Comparison of ENCODE assay signal across 14 mouse cellular contexts in genomic region chr1:165631136-165631535, GRCm38 (mm10). TPM values are rescaled to one million over a fixed set of nuclear protein-coding genes. Genes with fewer than 3 reads are reported as not detected.
DNase-seq lines count a peak whose midpoint lies in the region; ATAC-seq and TF ChIP-seq lines count a peak whose summit lies in the region.
"Had no signal": no experiment of that assay in that cellular context is flagged by ENCODE, and none has a peak within 500 bp of the region (broad histone marks: within the 10 kb centered on the region; RNA-seq: fewer than 3 reads in every experiment).

No protein-coding gene starts in this region.

- H3K4me3 ChIP-seq in kidney, embryonic 16.5 days (ENCODE audit: low read length): no peak overlapping the region
- no peak overlapping the region for H3K4me3 ChIP-seq in kidney, adult 2 months (ENCODE audit: insufficient read depth, low read depth, low read length)
- H3K4me3 ChIP-seq in neural tube, embryonic 13.5 days: no peak overlapping the region
- H3K4me3 ChIP-seq in stomach, postnatal 0 days (ENCODE audit: low read depth, low read length): peak overlapping the region; percentile 8; the same call in 1 of the 2 replicates
- H3K4me3 ChIP-seq: midbrain, embryonic 12.5 days had no signal

- peaks cover 3% of the 10 kb centered on the region; the same call in 1 of the 2 replicates for H3K36me3 ChIP-seq in kidney, embryonic 16.5 days (ENCODE audit: insufficient read depth, low read length)
- H3K36me3 ChIP-seq in kidney, adult 2 months (ENCODE audit: control insufficient read depth, insufficient read depth, low read length): no peaks in the 10 kb centered on the region
- H3K36me3 ChIP-seq in neural tube, embryonic 13.5 days: no peaks in the 10 kb centered on the region
- H3K36me3 ChIP-seq in stomach, postnatal 0 days (ENCODE audit: control insufficient read depth, insufficient read depth, low read length): no peaks in the 10 kb centered on the region
- H3K36me3 ChIP-seq: midbrain, embryonic 12.5 days had no signal

- no peak overlapping the region for H3K9ac ChIP-seq in kidney, embryonic 16.5 days (replicated peaks; ENCODE audit: low read length)
- no peak overlapping the region for H3K9ac ChIP-seq in neural tube, embryonic 13.5 days
- no peak overlapping the region for H3K9ac ChIP-seq in stomach, postnatal 0 days (ENCODE audit: low read length)
- H3K9ac ChIP-seq: forebrain, postnatal 0 days; liver, postnatal 0 days; midbrain, embryonic 12.5 days had no signal

- TF ChIP-seq EP300 in stomach, postnatal 0 days (optimal IDR thresholded peaks at IDR 0.05): no peak

- no peak overlapping the region for H3K27ac ChIP-seq in kidney, embryonic 16.5 days (ENCODE audit: low read length)
- no peak overlapping the region for H3K27ac ChIP-seq in kidney, adult 2 months (ENCODE audit: insufficient read depth, low read depth, low read length)
- H3K27ac ChIP-seq in neural tube, embryonic 13.5 days (replicated peaks): no peak overlapping the region
- H3K27ac ChIP-seq in stomach, postnatal 0 days (replicated peaks): no peak overlapping the region
- H3K27ac ChIP-seq: midbrain, embryonic 12.5 days had no signal

- TF ChIP-seq CTCF in kidney, adult 2 months (conservative IDR thresholded peaks at IDR 0.05; ENCODE audit: insufficient read depth, insufficient read length, low read depth, low read length): no peak
- no peak; the same call in 1 of the 2 replicates for TF ChIP-seq CTCF in stomach, postnatal 0 days (IDR thresholded peaks at IDR 0.05; ENCODE audit: low read depth)

- WGBS in kidney, embryonic 16.5 days: 73% methylated on average over 8 of the region's 8 CpGs
- 66% methylated on average over 8 of the region's 8 CpGs for WGBS in kidney, adult 2 months
- 81% methylated on average over 8 of the region's 8 CpGs for WGBS in neural tube, embryonic 13.5 days
- 52% methylated on average over 8 of the region's 8 CpGs for WGBS in stomach, postnatal 0 days

- H3K27me3 ChIP-seq in kidney, embryonic 16.5 days (ENCODE audit: insufficient read depth, low read length): no peaks in the 10 kb centered on the region
- H3K27me3 ChIP-seq in kidney, adult 2 months (replicated peaks; ENCODE audit: control insufficient read depth, insufficient read depth, low read length): no peaks in the 10 kb centered on the region
- no peaks in the 10 kb centered on the region for H3K27me3 ChIP-seq in neural tube, embryonic 13.5 days
- no peaks in the 10 kb centered on the region for H3K27me3 ChIP-seq in stomach, postnatal 0 days (ENCODE audit: control insufficient read depth, insufficient read depth, low read length)
- H3K27me3 ChIP-seq: midbrain, embryonic 12.5 days had no signal

- no peak for ATAC-seq in kidney, embryonic 16.5 days (ENCODE audit: low FRiP score, low TSS enrichment)
- ATAC-seq in neural tube, embryonic 13.5 days (ENCODE audit: low read depth): no peak
- ATAC-seq in stomach, postnatal 0 days (ENCODE audit: low FRiP score, low TSS enrichment): no peak
- ATAC-seq: forebrain, postnatal 0 days; liver, postnatal 0 days had no signal

- TF ChIP-seq POLR2A in kidney, adult 2 months (IDR thresholded peaks at IDR 0.05; ENCODE audit: low read depth, low read length): no peak

- no peak for DNase-seq in kidney, adult 2 months
- no peak for DNase-seq in neural tube, embryonic 10.5 days (ENCODE audit: extremely low spot score, low spot score)
- peak; percentile 69 to 74 for DNase-seq in cerebellum, postnatal 10 days
- no peak for DNase-seq in stomach, postnatal 0 days (ENCODE audit: low spot score)
- no peak for DNase-seq in testis, postnatal 14 days (ENCODE audit: low spot score)
- no peak for DNase-seq in right cerebral cortex, postnatal 14 days
- DNase-seq: forebrain, postnatal 0 days; gastrocnemius, postnatal 25 days; kidney, postnatal 4 days; liver, postnatal 0 days had no signal

- peak overlapping the region; percentile 21; the same call in 1 of the 2 replicates for H3K4me2 ChIP-seq in kidney, embryonic 16.5 days (replicated peaks; ENCODE audit: low read depth, low read length)
- peak overlapping the region; percentile 11 for H3K4me2 ChIP-seq in neural tube, embryonic 13.5 days
- peak overlapping the region; percentile 25 for H3K4me2 ChIP-seq in stomach, postnatal 0 days (replicated peaks; ENCODE audit: low read depth)
- H3K4me2 ChIP-seq: heart, embryonic 11.5 days; midbrain, embryonic 12.5 days had no signal

- H3K4me1 ChIP-seq in kidney, embryonic 16.5 days (ENCODE audit: insufficient read depth, low read length): peaks cover 63% of the 10 kb centered on the region
- peaks cover 12% of the 10 kb centered on the region; the same call in 1 of the 2 replicates for H3K4me1 ChIP-seq in kidney, adult 2 months (ENCODE audit: control insufficient read depth, insufficient read depth, low read length)
- peaks cover 55% of the 10 kb centered on the region for H3K4me1 ChIP-seq in neural tube, embryonic 13.5 days (replicated peaks)
- peaks cover 6% of the 10 kb centered on the region for H3K4me1 ChIP-seq in stomach, postnatal 0 days (replicated peaks; ENCODE audit: control insufficient read depth, insufficient read depth)

- no peaks in the 10 kb centered on the region for H3K9me3 ChIP-seq in kidney, embryonic 16.5 days (ENCODE audit: low read length)
- H3K9me3 ChIP-seq in neural tube, embryonic 13.5 days: no peaks in the 10 kb centered on the region
- H3K9me3 ChIP-seq in stomach, postnatal 0 days (ENCODE audit: control insufficient read depth, low read length): no peaks in the 10 kb centered on the region
- H3K9me3 ChIP-seq: midbrain, embryonic 12.5 days had no signal

RNA-seq across cellular contexts. Expression of gene Mpzl1, which starts 3.2 kb away (rescaled TPM):
- polyA plus RNA-seq in kidney, embryonic 16.5 days (2015; fragmentation: Nextera tagmentation; extraction: Ambion mirVana): 221 and 236 TPM in 2 replicates
- 38.6 and 42.0 TPM in 2 replicates for polyA plus RNA-seq in kidney, adult 2 months (2012; rRNA removed)
- 157 and 159 TPM in 2 replicates for polyA plus RNA-seq in neural tube, embryonic 13.5 days (2015; fragmentation: Nextera tagmentation; extraction: Ambion mirVana)
- 71.4 and 76.4 TPM in 2 replicates for polyA plus RNA-seq in stomach, postnatal 0 days (2015; fragmentation: Nextera tagmentation; extraction: Ambion mirVana)

Comparison
In these comparisons a context has a peak if more than half of its experiments do, and no peak if none do; other contexts are left out.
1. DNase-seq: peak in cerebellum, postnatal 10 days (2 of 2); none in kidney, adult 2 months (single experiment), neural tube, embryonic 10.5 days (single experiment), stomach, postnatal 0 days (single experiment), testis, postnatal 14 days (single experiment) and right cerebral cortex, postnatal 14 days (single experiment).
2. Peak in every context shown above with its lines, with median percentiles within 50 percentile points of each other: H3K4me2 ChIP-seq.